12 mouse cellular contexts compared by ENCODE assay signal in the genomic region with DNA sequence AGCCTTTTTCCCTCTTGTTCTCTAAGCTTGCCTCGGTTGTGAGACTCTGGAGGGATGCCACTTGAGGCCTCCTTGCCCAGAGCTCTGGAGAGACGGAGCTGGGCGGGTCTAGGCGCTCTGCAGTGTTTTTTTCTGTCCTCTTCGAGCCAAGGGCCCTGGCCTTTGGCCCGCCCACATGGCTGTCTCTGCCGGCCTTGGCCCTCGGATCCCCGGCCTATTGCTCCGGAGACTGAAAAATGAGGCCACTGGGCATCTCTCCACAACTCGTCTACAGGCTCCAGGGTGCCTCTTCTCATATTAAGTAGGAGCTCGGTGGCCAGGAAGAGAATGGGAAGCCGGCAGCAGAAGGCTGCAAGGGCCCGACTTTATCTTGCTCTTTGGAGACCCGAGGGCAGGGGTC. TPM values are rescaled to one million over a fixed set of nuclear protein-coding genes. Genes with fewer than 3 reads are reported as not detected.
DNase-seq lines count a peak whose midpoint lies in the region; ATAC-seq and TF ChIP-seq lines count a peak whose summit lies in the region.
"Had no signal": no experiment of that assay in that cellular context is flagged by ENCODE, and none has a peak within 500 bp of the region (broad histone marks: within the 10 kb centered on the region; RNA-seq: fewer than 3 reads in every experiment).

No protein-coding gene starts in this region.

- peak overlapping the region; percentile 30; the same call in 1 of the 2 replicates for H3K4me2 ChIP-seq in lung, postnatal 0 days (replicated peaks; ENCODE audit: low read depth, low read length)
- H3K4me2 ChIP-seq: heart, embryonic 12.5 days; limb, embryonic 12.5 days had no signal

- DNase-seq in frontal cortex, postnatal 14 days (ENCODE audit: low spot score in 2 of 2) = peak; percentile 12 to 25
- DNase-seq in frontal cortex, postnatal 25 days (ENCODE audit: low spot score in 2 of 2) = no peak
- peak; percentile 91 for DNase-seq in adrenal gland, postnatal 14 days
- DNase-seq in kidney, adult 2 months = peak; percentile 95
- DNase-seq in lung, postnatal 0 days (ENCODE audit: low spot score) = peak; percentile 75
- DNase-seq in thymus, adult 2 months = no peak
- DNase-seq in gastrocnemius, adult 2 months = no peak
- no peak for DNase-seq in natural killer cell, adult 2 months (ENCODE audit: low spot score in 2 of 2)

- intact Hi-C loops in gastrocnemius, adult 2 months (cut with DNase I) = loop anchor here (5.0 kb wide), 2 partner anchors 105 to 235 kb away; no protein-coding TSS in a partner anchor

- H3K27me3 ChIP-seq in kidney, adult 2 months (replicated peaks; ENCODE audit: control insufficient read depth, insufficient read depth, low read length) = no peaks in the 10 kb centered on the region
- H3K27me3 ChIP-seq in lung, postnatal 0 days (replicated peaks; ENCODE audit: insufficient read depth, low read length) = peaks cover 44% of the 10 kb centered on the region
- H3K27me3 ChIP-seq in thymus, adult 2 months (ENCODE audit: control insufficient read depth, insufficient read depth, low read length) = peaks cover 21% of the 10 kb centered on the region

- H3K27ac ChIP-seq in kidney, adult 2 months (ENCODE audit: insufficient read depth, low read depth, low read length) = peak overlapping the region; percentile 58
- no peak overlapping the region for H3K27ac ChIP-seq in lung, postnatal 0 days (ENCODE audit: low read length)
- H3K27ac ChIP-seq in thymus, adult 2 months (ENCODE audit: control insufficient read depth, insufficient read depth, low read length) = no peak overlapping the region
- no peak overlapping the region for H3K27ac ChIP-seq in gastrocnemius, adult 2 months
- H3K27ac ChIP-seq: limb, embryonic 12.5 days had no signal

- peaks cover 2% of the 10 kb centered on the region; the same call in 1 of the 2 replicates for H3K36me3 ChIP-seq in kidney, adult 2 months (ENCODE audit: control insufficient read depth, insufficient read depth, low read length)
- H3K36me3 ChIP-seq in lung, postnatal 0 days (ENCODE audit: insufficient read depth, low read length) = no peaks in the 10 kb centered on the region
- H3K36me3 ChIP-seq in thymus, adult 2 months (ENCODE audit: control insufficient read depth, insufficient read depth, low read length) = no peaks in the 10 kb centered on the region
- H3K36me3 ChIP-seq: heart, embryonic 12.5 days; limb, embryonic 12.5 days had no signal

- no peak overlapping the region for H3K9ac ChIP-seq in lung, postnatal 0 days (replicated peaks; ENCODE audit: low read depth)
- H3K9ac ChIP-seq: heart, embryonic 12.5 days; limb, embryonic 12.5 days had no signal

- H3K9me3 ChIP-seq in lung, postnatal 0 days (ENCODE audit: low read length) = no peaks in the 10 kb centered on the region
- H3K9me3 ChIP-seq: heart, embryonic 12.5 days; limb, embryonic 12.5 days had no signal

- ATAC-seq in lung, postnatal 0 days = peak; percentile 22; the same call in 1 of the 2 replicates

- peak overlapping the region; percentile 5 for H3K4me3 ChIP-seq in kidney, adult 2 months (ENCODE audit: insufficient read depth, low read depth, low read length)
- H3K4me3 ChIP-seq in lung, postnatal 0 days (ENCODE audit: low read depth, low read length) = no peak overlapping the region
- no peak overlapping the region for H3K4me3 ChIP-seq in thymus, adult 2 months (ENCODE audit: control insufficient read depth, insufficient read depth, low read length)
- H3K4me3 ChIP-seq in gastrocnemius, adult 2 months = no peak overlapping the region
- H3K4me3 ChIP-seq: heart, embryonic 12.5 days; limb, embryonic 12.5 days; myocyte had no signal

- peak; percentile 2 for TF ChIP-seq POLR2A in kidney, adult 2 months (IDR thresholded peaks at IDR 0.05; ENCODE audit: low read depth, low read length)
- TF ChIP-seq POLR2A in thymus, adult 2 months (IDR thresholded peaks at IDR 0.05; ENCODE audit: control insufficient read depth, extremely low read depth, insufficient read depth, low read length, poor library complexity) = no peak

- TF ChIP-seq CTCF in kidney, adult 2 months (conservative IDR thresholded peaks at IDR 0.05; ENCODE audit: insufficient read depth, insufficient read length, low read depth, low read length) = no peak
- no peak for TF ChIP-seq CTCF in lung, postnatal 0 days (IDR thresholded peaks at IDR 0.05)
- no peak for TF ChIP-seq CTCF in thymus, adult 2 months (IDR thresholded peaks at IDR 0.05; ENCODE audit: borderline replicate concordance, control insufficient read depth, extremely low read depth, insufficient read depth, low read length, poor library complexity)
- no peak for TF ChIP-seq CTCF in gastrocnemius, adult 2 months (IDR thresholded peaks at IDR 0.05)

- no peak for TF ChIP-seq EP300 in lung, postnatal 0 days (IDR thresholded peaks at IDR 0.05)

- 11% methylated on average over 15 of the region's 15 CpGs for WGBS in kidney, adult 2 months
- 11% methylated on average over 15 of the region's 15 CpGs for WGBS in lung, postnatal 0 days
- 80% methylated on average over 15 of the region's 15 CpGs for WGBS in thymus, adult 2 months

- peaks cover 7% of the 10 kb centered on the region; the same call in 1 of the 2 replicates for H3K4me1 ChIP-seq in kidney, adult 2 months (ENCODE audit: control insufficient read depth, insufficient read depth, low read length)
- no peaks in the 10 kb centered on the region for H3K4me1 ChIP-seq in lung, postnatal 0 days (ENCODE audit: insufficient read depth, low read depth, low read length)
- no peaks in the 10 kb centered on the region; the same call in 1 of the 2 replicates for H3K4me1 ChIP-seq in thymus, adult 2 months (replicated peaks; ENCODE audit: control insufficient read depth, insufficient read depth, low read length)

RNA-seq across cellular contexts. Expression of gene Hoxb5, which starts 1.3 kb away (rescaled TPM):
- 17.1 and 18.7 TPM in 2 replicates for total RNA-seq in adrenal gland, postnatal 14 days (2021)
- polyA plus RNA-seq in kidney, adult 2 months (2012; rRNA removed) = 7.7 and 8.4 TPM in 2 replicates
- 16.8 and 17.3 TPM in 2 replicates for polyA plus RNA-seq in lung, postnatal 0 days (2015; fragmentation: Nextera tagmentation; extraction: Ambion mirVana)
- polyA plus RNA-seq in thymus, adult 2 months (2012; rRNA removed) = 0.18 and 0.22 TPM in 2 replicates
- under 1 TPM; 0.26 to 0.28 TPM for total RNA-seq in gastrocnemius, adult 2 months (2021)
- polyA plus RNA-seq: C2C12, myocyte had no signal

RNA-seq across cellular contexts. Expression of gene Hoxb6, which starts 9.6 kb away (rescaled TPM):
- 35.7 and 39.8 TPM in 2 replicates for total RNA-seq in adrenal gland, postnatal 14 days (2021)
- polyA plus RNA-seq in kidney, adult 2 months (2012; rRNA removed) = 62.7 and 67.9 TPM in 2 replicates
- 7.3 and 7.4 TPM in 2 replicates for polyA plus RNA-seq in lung, postnatal 0 days (2015; fragmentation: Nextera tagmentation; extraction: Ambion mirVana)
- polyA plus RNA-seq in thymus, adult 2 months (2012; rRNA removed) = 0.18 and 0.50 TPM in 2 replicates
- under 1 TPM; 0.56 to 0.64 TPM for total RNA-seq in gastrocnemius, adult 2 months (2021)
- polyA plus RNA-seq: heart, embryonic 12.5 days; myocyte had no signal

RNA-seq across cellular contexts. Expression of gene Hoxb7, which starts 15.4 kb away (rescaled TPM):
- 34.3 and 37.8 TPM in 2 replicates for total RNA-seq in adrenal gland, postnatal 14 days (2021)
- polyA plus RNA-seq in kidney, adult 2 months (2012; rRNA removed) = 15.5 and 16.5 TPM in 2 replicates
- 1.3 and 1.9 TPM in 2 replicates for polyA plus RNA-seq in lung, postnatal 0 days (2015; fragmentation: Nextera tagmentation; extraction: Ambion mirVana)
- polyA plus RNA-seq in thymus, adult 2 months (2012; rRNA removed) = 0.09 TPM in 1 of 2 replicates, not detected in the other
- under 1 TPM; 0.47 to 0.56 TPM for total RNA-seq in gastrocnemius, adult 2 months (2021)

RNA-seq across cellular contexts. Expression of gene Hoxb4, which starts 16.2 kb away (rescaled TPM):
- 14.0 and 15.7 TPM in 2 replicates for total RNA-seq in adrenal gland, postnatal 14 days (2021)
- 12.6 and 14.6 TPM in 2 replicates for polyA plus RNA-seq in kidney, adult 2 months (2012; rRNA removed)
- polyA plus RNA-seq in lung, postnatal 0 days (2015; fragmentation: Nextera tagmentation; extraction: Ambion mirVana) = 2.6 and 3.0 TPM in 2 replicates
- polyA plus RNA-seq in thymus, adult 2 months (2012; rRNA removed) = 1.3 and 1.5 TPM in 2 replicates
- total RNA-seq in gastrocnemius, adult 2 months (2021) = under 1 TPM; 0.31 to 0.38 TPM
- polyA plus RNA-seq: myocyte had no signal

RNA-seq across cellular contexts. Expression of gene Hoxb8, which starts 20.1 kb away (rescaled TPM):
- total RNA-seq in adrenal gland, postnatal 14 days (2021) = 56.7 and 59.4 TPM in 2 replicates
- 51.7 and 69.9 TPM in 2 replicates for polyA plus RNA-seq in kidney, adult 2 months (2012; rRNA removed)
- 0.23 and 0.35 TPM in 2 replicates for polyA plus RNA-seq in lung, postnatal 0 days (2015; fragmentation: Nextera tagmentation; extraction: Ambion mirVana)
- 0.09 and 0.20 TPM in 2 replicates for polyA plus RNA-seq in thymus, adult 2 months (2012; rRNA removed)
- total RNA-seq in gastrocnemius, adult 2 months (2021) = under 1 TPM; 0.14 to 0.23 TPM
- polyA plus RNA-seq: heart, embryonic 12.5 days had no signal

Comparison
In these comparisons a context has a peak if more than half of its experiments do, and no peak if none do; other contexts are left out.
1. DNase-seq: peak in frontal cortex, postnatal 14 days (2 of 2), adrenal gland, postnatal 14 days (single experiment), kidney, adult 2 months (single experiment) and lung, postnatal 0 days (single experiment); none in frontal cortex, postnatal 25 days (0 of 2), thymus, adult 2 months (single experiment), gastrocnemius, adult 2 months (single experiment) and natural killer cell, adult 2 months (0 of 2).